Mouse (Mus musculus) hindbrain, embryonic 10.5 days (tissue): ENCODE results near the gene Abraxas2. TPM values are rescaled to one million over a fixed set of nuclear protein-coding genes. Genes with fewer than 3 reads are reported as not detected.

ENCODE experiments used
- DNase-seq: peaks from one replicate; pipeline ENCODE4 v3.0.0-alpha.2; 2017; ENCODE audit warnings: low spot score
- H3K27ac ChIP-seq: fragments of 300-500 bp; sonication (generic); 2 replicates; pipeline ENCODE4 v1.5.1; 2016; ENCODE audit warnings: mild to moderate bottlenecking, moderate library complexity
- H3K27me3 ChIP-seq: fragments of 300-500 bp; sonication (generic); 2 replicates; pipeline ENCODE4 v1.6.1; 2016; ENCODE audit warnings: mild to moderate bottlenecking; ENCODE audit not compliant: poor library complexity, insufficient read depth, severe bottlenecking
- H3K36me3 ChIP-seq: fragments of 300-500 bp; sonication (generic); 2 replicates; pipeline ENCODE4 v1.6.1; 2016; ENCODE audit warnings: mild to moderate bottlenecking, moderate library complexity
- H3K4me1 ChIP-seq: fragments of 300-500 bp; sonication (generic); replicated peaks from 2 replicates; pipeline ENCODE4 v1.6.1; 2016; ENCODE audit warnings: mild to moderate bottlenecking
- H3K4me3 ChIP-seq: fragments of 300-500 bp; sonication (generic); 2 replicates; pipeline ENCODE4 v1.5.1; 2016; ENCODE audit warnings: mild to moderate bottlenecking, moderate library complexity
- H3K9me3 ChIP-seq: fragments of 300-500 bp; sonication (generic); 2 replicates; pipeline ENCODE4 v1.6.1; 2016; ENCODE audit warnings: mild to moderate bottlenecking, moderate library complexity
- WGBS: fragments of 180-500 bp; shearing (Covaris S2); methylation state at CpG from one replicate; pipeline ENCODE4 v1.1.7; 2016; 5-methylcytosine and 5-hydroxymethylcytosine counted together
- polyA plus RNA-seq: library from polyadenylated mRNA; unstranded; fragments of >200 nt; fragmentation: Nextera tagmentation; extraction: Ambion mirVana; gene quantifications from 2 replicates; pipeline ENCODE4 v1.2.1, GENCODE M21; 2016

Gene Abraxas2
- polyA plus RNA-seq, 1 experiment from 2014 or later, result 30.7 TPM

GRCm38 (mm10) chr7:132892806-132893205 lies 33.8 kb downstream of the Abraxas2 start:
- no peaks in the 10 kb centered on the region for H3K36me3 ChIP-seq
- no peaks in the 10 kb centered on the region for H3K27me3 ChIP-seq
- 86% methylated on average over 7 of the region's 7 CpGs for WGBS
- H3K9me3 ChIP-seq, result no peaks in the 10 kb centered on the region
- H3K4me1 ChIP-seq, result 0 out of 2 replicates have a peak, but pooled peaks cover 4% of the 10 kb centered on the region
- H3K27ac ChIP-seq, result no peak overlapping the region
- DNase-seq, result no peak
- no peak overlapping the region for H3K4me3 ChIP-seq

DNA sequence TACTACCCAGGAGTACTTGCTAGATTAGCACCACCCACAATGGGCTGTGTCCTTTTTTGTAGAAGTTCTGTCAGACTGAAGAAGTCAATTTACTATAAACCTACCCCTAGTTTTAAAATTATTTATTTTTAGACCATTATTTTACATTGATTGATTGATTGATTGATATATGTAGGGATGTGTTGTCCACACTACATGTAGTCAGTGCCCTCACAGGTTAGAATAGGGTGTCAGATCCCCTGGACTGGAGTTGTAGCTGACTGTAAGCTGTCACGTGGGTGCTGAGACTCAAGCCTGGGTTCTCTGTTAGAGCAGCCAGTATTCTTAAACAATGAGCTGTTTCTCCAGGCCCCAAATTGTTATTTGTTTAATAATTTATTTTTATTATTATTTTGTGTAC lies 34.3 kb downstream of the Abraxas2 start:
- Histone ChIP-seq H3K4me1 (0 out of 2 replicates have a peak, but pooled peaks cover 4% of the 10 kb centered on the region), H3K4me3 (no peak overlapping the region), H3K36me3 (no peaks in the 10 kb centered on the region), H3K27ac (no peak overlapping the region), H3K27me3 (no peaks in the 10 kb centered on the region), H3K9me3 (no peaks in the 10 kb centered on the region)
- DNase-seq, result no peak
- WGBS, result 78% methylated on average over 1 of the region's 1 CpGs

- Histone ChIP-seq H3K9me3 (no peaks in the 10 kb centered on the region), H3K4me1 (0 out of 2 replicates have a peak, but pooled peaks cover 4% of the 10 kb centered on the region), H3K27me3 (no peaks in the 10 kb centered on the region), H3K4me3 (no peak overlapping the region), H3K36me3 (no peaks in the 10 kb centered on the region), H3K27ac (no peak overlapping the region)
- 83% methylated on average over 7 of the region's 7 CpGs for WGBS
- DNase-seq, result no peak
Observed at GRCm38 (mm10) chr7:132894841-132895555, 36.0 kb downstream of the Abraxas2 start.

- 0 out of 2 replicates have a peak, but pooled peaks cover 4% of the 10 kb centered on the region for H3K4me1 ChIP-seq
- WGBS, result 89% methylated on average over 9 of the region's 9 CpGs
- H3K27ac ChIP-seq, result no peak overlapping the region
- no peak for DNase-seq
- H3K4me3 ChIP-seq, result no peak overlapping the region
- H3K36me3 ChIP-seq, result no peaks in the 10 kb centered on the region
- no peaks in the 10 kb centered on the region for H3K9me3 ChIP-seq
- no peaks in the 10 kb centered on the region for H3K27me3 ChIP-seq
Observed at GRCm38 (mm10) chr7:132896206-132896815, 37.3 kb downstream of the Abraxas2 start.

DNA sequence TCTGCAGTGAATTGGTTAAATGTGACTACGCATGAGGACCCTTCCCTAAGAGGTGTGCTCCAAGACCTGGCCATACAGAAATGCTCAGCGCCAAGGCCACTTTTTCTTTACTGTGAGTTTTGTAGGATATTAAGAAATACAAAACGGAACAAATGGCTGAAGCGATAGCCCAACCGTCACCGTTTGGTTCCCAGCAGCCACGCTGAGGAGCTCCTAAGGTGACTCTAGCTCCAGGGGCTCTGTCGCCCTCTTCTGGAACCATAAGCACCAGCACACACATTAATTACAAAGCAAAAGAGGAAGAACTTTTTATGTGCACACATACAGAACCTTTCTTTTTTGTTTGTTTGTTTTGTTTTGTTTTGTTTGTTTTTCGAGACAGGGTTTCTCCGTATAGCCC lies 38.2 kb downstream of the Abraxas2 start:
- Histone ChIP-seq H3K9me3 (no peaks in the 10 kb centered on the region), H3K4me1 (0 out of 2 replicates have a peak, but pooled peaks cover 1% of the 10 kb centered on the region), H3K4me3 (no peak overlapping the region), H3K27ac (no peak overlapping the region), H3K27me3 (no peaks in the 10 kb centered on the region), H3K36me3 (no peaks in the 10 kb centered on the region)
- 85% methylated on average over 10 of the region's 10 CpGs for WGBS
- no peak for DNase-seq

DNA sequence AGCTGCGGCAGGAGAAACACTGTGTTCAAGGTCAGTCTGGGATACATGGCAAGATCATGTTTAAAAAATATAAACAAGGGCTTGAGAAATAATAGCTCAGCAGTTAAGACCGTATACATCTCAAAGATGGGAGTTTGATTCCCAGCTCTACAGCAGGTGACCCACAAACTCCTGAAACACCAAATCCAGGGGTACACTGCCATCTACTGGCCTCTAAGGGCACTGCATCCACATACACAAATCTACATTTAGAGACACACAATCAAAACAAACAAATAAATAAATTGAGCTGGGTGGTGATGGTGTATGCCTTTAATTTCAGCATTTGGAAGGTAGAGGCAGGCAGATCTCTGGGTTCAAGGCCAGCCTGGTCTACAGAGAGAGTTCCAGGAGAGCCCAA lies 39.2 kb downstream of the Abraxas2 start:
- no peaks in the 10 kb centered on the region for H3K4me1 ChIP-seq
- H3K4me3 ChIP-seq, result no peak overlapping the region
- WGBS, result 91% methylated on average over 2 of the region's 2 CpGs
- H3K27me3 ChIP-seq, result no peaks in the 10 kb centered on the region
- H3K36me3 ChIP-seq, result no peaks in the 10 kb centered on the region
- DNase-seq, result no peak
- H3K27ac ChIP-seq, result no peak overlapping the region
- no peaks in the 10 kb centered on the region for H3K9me3 ChIP-seq

DNA sequence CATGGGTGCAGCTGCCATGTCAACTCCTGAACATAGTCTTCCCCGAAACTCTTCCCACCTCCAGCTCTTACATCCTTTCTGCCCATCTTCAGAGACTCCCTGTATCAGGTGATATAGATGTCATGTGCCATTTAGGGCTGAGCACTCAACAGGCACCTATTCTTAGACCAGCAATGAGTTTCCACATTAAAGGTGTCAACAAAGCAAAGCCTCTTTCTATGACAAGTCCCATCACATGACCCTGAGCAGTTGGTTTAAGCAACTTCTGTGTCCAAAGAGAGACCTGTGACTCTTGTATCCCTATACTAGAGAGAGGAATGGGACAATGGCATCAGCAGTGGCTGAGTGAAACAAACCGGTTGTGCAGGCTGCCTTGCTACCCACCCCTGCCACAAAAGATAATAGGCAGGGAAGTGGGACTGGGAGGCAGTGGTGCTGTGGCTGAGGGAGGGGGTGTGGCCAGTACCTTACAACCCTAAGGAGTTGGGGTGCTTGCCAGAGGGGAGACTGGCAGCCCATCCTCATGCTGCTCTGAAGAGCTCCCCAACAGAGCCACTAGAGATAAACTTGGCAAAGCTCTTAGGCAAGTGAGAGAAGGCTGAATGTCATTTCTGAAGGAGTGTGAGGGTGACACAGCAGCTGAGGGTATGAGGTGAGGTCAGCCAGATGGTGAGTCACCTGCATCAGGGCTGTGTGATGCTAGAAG lies 42.0 kb downstream of the Abraxas2 start:
- 64% methylated on average over 2 of the region's 2 CpGs for WGBS
- Histone ChIP-seq H3K27me3 (no peaks in the 10 kb centered on the region), H3K27ac (no peak overlapping the region), H3K4me1 (no peaks in the 10 kb centered on the region), H3K9me3 (no peaks in the 10 kb centered on the region), H3K36me3 (no peaks in the 10 kb centered on the region), H3K4me3 (no peak overlapping the region)
- DNase-seq, result no peak

- H3K27me3 ChIP-seq, result no peaks in the 10 kb centered on the region
- no peaks in the 10 kb centered on the region for H3K4me1 ChIP-seq
- H3K36me3 ChIP-seq, result no peaks in the 10 kb centered on the region
- WGBS, result 85% methylated on average over 3 of the region's 3 CpGs
- DNase-seq, result no peak
- peaks cover 12% of the 10 kb centered on the region for H3K9me3 ChIP-seq
- H3K4me3 ChIP-seq, result no peak overlapping the region
- no peak overlapping the region for H3K27ac ChIP-seq
Observed at GRCm38 (mm10) chr7:132903796-132904195, 44.8 kb downstream of the Abraxas2 start.

DNA sequence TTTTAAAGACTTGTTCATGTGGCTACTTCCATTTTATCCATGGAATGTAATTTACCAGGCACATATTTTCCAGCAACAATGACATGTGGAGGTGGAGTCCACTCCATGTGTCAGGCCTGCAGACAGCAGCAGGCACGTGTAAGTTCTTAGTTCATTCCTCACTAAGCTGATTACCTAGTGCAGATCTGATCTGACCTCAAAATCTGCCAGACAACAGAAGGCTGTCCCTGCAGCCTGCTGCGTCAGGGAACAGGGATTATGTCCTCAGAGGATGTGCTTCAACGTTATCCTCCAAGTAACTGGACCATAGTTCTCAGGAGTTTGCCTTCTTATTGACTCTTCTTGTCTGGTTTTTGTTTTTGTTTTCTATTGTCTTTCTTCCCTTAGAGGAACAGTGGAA lies 62.9 kb downstream of the Abraxas2 start:
- Histone ChIP-seq H3K4me3 (no peak overlapping the region), H3K27me3 (no peaks in the 10 kb centered on the region), H3K9me3 (peaks cover 6% of the 10 kb centered on the region), H3K27ac (no peak overlapping the region), H3K36me3 (no peaks in the 10 kb centered on the region), H3K4me1 (no peaks in the 10 kb centered on the region)
- DNase-seq, result no peak
- WGBS, result 52% methylated on average over 3 of the region's 3 CpGs

- H3K9me3 ChIP-seq, result no peaks in the 10 kb centered on the region
- H3K27ac ChIP-seq, result no peak overlapping the region
- WGBS, result 77% methylated on average over 2 of the region's 2 CpGs
- H3K27me3 ChIP-seq, result no peaks in the 10 kb centered on the region
- H3K4me3 ChIP-seq, result no peak overlapping the region
- H3K4me1 ChIP-seq, result peaks cover 3% of the 10 kb centered on the region
- DNase-seq, result no peak
- no peaks in the 10 kb centered on the region for H3K36me3 ChIP-seq
Observed at GRCm38 (mm10) chr7:132925227-132925626, 66.2 kb downstream of the Abraxas2 start.

- DNase-seq, result no peak
- Histone ChIP-seq H3K36me3 (no peaks in the 10 kb centered on the region), H3K27ac (no peak overlapping the region), H3K4me1 (peaks cover 7% of the 10 kb centered on the region), H3K27me3 (no peaks in the 10 kb centered on the region), H3K4me3 (no peak overlapping the region), H3K9me3 (no peaks in the 10 kb centered on the region)
- WGBS, result 69% methylated on average over 3 of the region's 3 CpGs
Observed at GRCm38 (mm10) chr7:132927201-132927600, 68.2 kb downstream of the Abraxas2 start.

DNA sequence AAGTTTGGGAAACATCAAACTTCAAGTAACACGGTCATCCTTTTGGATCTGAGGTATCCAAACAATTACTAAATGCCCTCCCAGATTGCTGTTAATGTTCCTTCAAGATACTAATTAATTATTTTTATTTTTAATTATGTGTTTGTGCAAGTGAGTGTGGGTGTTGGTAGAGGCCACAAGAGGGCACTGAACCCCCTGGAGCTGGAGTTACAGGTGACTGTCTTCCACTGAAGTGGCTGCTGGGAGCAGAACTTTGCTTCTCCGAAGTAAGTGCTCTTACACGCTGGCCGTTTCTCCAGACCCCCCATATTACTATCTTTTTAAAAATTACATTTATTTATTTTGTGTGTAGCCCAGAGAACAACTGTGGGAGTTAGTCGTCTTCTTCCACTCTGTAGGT lies 71.0 kb downstream of the Abraxas2 start:
- H3K9me3 ChIP-seq, result no peaks in the 10 kb centered on the region
- no peaks in the 10 kb centered on the region for H3K27me3 ChIP-seq
- H3K36me3 ChIP-seq, result no peaks in the 10 kb centered on the region
- peak; percentile 2 for DNase-seq
- peak overlapping the region; percentile 97; the same call in 1 of the 2 replicates for H3K27ac ChIP-seq
- WGBS, result 89% methylated on average over 5 of the region's 5 CpGs
- H3K4me1 ChIP-seq, result peaks cover 18% of the 10 kb centered on the region
- H3K4me3 ChIP-seq, result peak overlapping the region; percentile 95
